Mouse (Mus musculus) leukemia stem cell, adult 10-12 weeks (primary cell): ENCODE data around the gene Rab13. TPM values are rescaled to one million over a fixed set of nuclear protein-coding genes. Genes with fewer than 3 reads are reported as not detected.

Source experiments
- polyA plus RNA-seq: library from polyadenylated mRNA; stranded (reverse); fragments of >175 nt; gene quantifications from 2 replicates; pipeline ENCODE4 v1.2.3, GENCODE M21; 2012; ENCODE audit warnings: low replicate concordance

Rab13 gene
- 1.1 and 1.8 TPM in 2 replicates for polyA plus RNA-seq

GRCm38 (mm10) chr3:90213377-90213866 lies at the start of gene Rab13, which contains the start of gene Rps27:
Gene Rab13, plus strand, starts transcription at chr3:90213695.
Gene Rps27, minus strand, starts transcription at chr3:90213651.

GRCm38 (mm10) chr3:90231507-90232333 lies 18.2 kb downstream of the Rab13 start, which contains the start of gene Jtb:
Gene Jtb, plus strand, starts transcription at chr3:90231597.

GRCm38 (mm10) chr3:90242984-90243775 lies 29.7 kb downstream of the Rab13 start, which contains the start of gene Creb3l4:
Gene Creb3l4, minus strand, starts transcription at chr3:90243512.

GRCm38 (mm10) chr3:90247960-90248745 lies 34.7 kb downstream of the Rab13 start, which contains the start of gene Slc39a1:
Gene Slc39a1, plus strand, starts transcription at chr3:90248172.

DNA sequence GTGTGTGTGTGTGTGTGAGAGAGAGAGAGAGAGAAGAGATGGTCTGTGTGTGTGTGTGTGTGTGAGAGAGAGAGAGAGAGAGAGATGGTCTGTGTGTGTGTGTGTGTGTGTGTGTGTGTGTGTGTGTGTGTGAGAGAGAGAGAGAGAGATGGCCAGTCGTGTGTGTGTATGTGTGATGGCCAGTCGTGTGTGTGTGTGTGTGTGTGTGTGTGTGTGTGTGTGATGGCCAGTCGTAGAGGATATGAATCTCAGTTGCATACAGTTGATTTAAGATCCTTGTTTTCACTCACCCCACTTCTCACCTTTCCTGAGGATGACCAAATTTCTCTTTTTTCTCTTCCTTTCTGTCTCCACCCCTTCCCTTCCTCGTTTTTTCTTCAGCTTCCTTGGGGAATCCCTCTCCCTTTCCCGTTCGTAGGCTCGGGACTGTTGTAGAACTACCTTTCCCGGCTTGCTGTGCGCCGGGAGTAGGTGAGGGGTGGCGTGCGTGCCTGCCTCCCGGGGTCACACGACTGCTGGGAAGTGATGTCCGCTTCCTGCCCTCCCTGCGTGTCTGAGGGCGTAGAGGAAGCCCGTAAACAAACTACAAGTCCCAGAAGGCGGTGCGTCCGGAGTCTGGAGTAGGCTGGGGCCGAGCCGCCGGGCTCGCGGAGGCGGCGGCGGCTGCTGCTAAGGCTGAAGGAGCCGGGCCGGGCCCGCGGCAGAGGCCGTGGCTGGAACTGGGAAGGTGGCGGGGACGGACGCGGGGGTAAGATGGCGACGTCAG lies 40.3 kb downstream of the Rab13 start, which contains the start of gene Crtc2:
Gene Crtc2 (plus strand): TSS at position 511 of the 766 bp plus-strand sequence.

DNA sequence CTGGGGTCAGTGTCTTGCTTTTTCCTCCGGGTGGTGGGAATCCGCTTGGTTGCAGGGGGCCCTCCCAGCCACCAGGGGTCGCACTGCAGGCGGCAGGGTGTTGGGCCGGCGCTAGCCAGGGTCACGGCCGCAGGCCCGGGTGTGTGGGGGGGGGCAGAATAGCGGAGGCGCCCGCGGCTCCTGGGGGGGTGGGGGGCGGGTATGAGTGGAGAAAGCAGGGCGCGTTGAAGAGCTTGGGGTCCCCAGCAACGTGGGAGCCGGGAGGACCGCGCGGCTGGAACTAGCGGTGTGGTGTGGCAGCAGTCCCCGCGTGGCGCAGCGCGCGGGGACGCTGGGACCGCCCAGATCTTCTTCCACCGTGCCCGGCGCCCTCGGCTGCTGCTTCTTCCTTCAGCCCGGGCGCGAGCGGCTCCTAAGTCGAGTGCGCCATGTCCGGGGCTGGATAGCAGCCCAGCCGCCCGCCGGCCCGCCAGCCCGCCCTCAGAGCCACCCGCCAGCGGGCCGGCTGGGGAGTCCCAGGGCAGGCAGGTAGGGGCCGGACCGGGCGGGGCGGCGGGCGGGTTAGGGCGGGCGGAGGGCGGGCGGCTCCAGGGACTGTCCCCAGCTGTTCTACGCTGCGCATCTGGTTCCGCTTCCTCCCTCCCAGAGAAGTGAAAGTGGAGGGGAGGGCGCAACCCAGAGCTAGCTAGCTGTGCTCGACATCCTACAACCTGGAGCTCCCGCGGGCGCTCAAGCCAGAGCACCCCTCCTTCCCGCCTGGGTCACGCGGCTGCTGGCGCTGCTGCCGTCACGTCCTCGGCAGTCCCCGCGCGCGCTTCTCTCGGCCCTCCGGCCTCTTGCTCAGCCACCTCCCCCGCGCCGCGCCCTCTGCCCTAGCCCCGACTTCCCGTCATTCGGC lies 51.8 kb downstream of the Rab13 start, which contains the start of gene Dennd4b:
Gene Dennd4b (plus strand): TSS at position 152 of the 898 bp plus-strand sequence.

Other genes with a start within 250 kb of the Rab13 start
- 8.6 and 32.9 TPM in 2 replicates for gene Hax1, start 214.9 kb upstream of the Rab13 start, polyA plus RNA-seq
- gene 4933434E20Rik, start 162.1 kb upstream of the Rab13 start, polyA plus RNA-seq, result 1.9 and 19.3 TPM in 2 replicates
- 141 and 192 TPM in 2 replicates for gene Ubap2l, start 161.1 kb upstream of the Rab13 start, polyA plus RNA-seq
- 36.5 and 81.5 TPM in 2 replicates for gene Tpm3, start 141.0 kb upstream of the Rab13 start, polyA plus RNA-seq
- gene Nup210l, start 109.6 kb upstream of the Rab13 start, polyA plus RNA-seq, result not detected in 2 replicates
- gene Rps27, start within 50 bp of the Rab13 start, polyA plus RNA-seq, result 161 and 228 TPM in 2 replicates
- gene Jtb, start 17.9 kb downstream of the Rab13 start, polyA plus RNA-seq, result 135 and 244 TPM in 2 replicates
- 0.17 TPM in 1 of 2 replicates, not detected in the other for gene Creb3l4, start 29.8 kb downstream of the Rab13 start, polyA plus RNA-seq
- 9.7 and 11.5 TPM in 2 replicates for gene Slc39a1, start 34.5 kb downstream of the Rab13 start, polyA plus RNA-seq
- 53.2 and 125 TPM in 2 replicates for gene Crtc2, start 40.5 kb downstream of the Rab13 start, polyA plus RNA-seq
- 101 and 197 TPM in 2 replicates for gene Dennd4b, start 51.5 kb downstream of the Rab13 start, polyA plus RNA-seq
- gene Gatad2b, start 79.5 kb downstream of the Rab13 start, polyA plus RNA-seq, result 3.4 and 5.4 TPM in 2 replicates
- 2.4 and 2.9 TPM in 2 replicates for gene Slc27a3, start 176.2 kb downstream of the Rab13 start, polyA plus RNA-seq
- gene Ints3, start 219.9 kb downstream of the Rab13 start, polyA plus RNA-seq, result 28.3 and 56.0 TPM in 2 replicates